Mouse (Mus musculus): ENCODE measurements around the gene Acp2.
"Not testable (repeated sequence)": the region's sequence is repeated elsewhere in the genome, so short reads cannot be mapped to it uniquely, and the experiment has no call there.

The Acp2 gene

DNA sequence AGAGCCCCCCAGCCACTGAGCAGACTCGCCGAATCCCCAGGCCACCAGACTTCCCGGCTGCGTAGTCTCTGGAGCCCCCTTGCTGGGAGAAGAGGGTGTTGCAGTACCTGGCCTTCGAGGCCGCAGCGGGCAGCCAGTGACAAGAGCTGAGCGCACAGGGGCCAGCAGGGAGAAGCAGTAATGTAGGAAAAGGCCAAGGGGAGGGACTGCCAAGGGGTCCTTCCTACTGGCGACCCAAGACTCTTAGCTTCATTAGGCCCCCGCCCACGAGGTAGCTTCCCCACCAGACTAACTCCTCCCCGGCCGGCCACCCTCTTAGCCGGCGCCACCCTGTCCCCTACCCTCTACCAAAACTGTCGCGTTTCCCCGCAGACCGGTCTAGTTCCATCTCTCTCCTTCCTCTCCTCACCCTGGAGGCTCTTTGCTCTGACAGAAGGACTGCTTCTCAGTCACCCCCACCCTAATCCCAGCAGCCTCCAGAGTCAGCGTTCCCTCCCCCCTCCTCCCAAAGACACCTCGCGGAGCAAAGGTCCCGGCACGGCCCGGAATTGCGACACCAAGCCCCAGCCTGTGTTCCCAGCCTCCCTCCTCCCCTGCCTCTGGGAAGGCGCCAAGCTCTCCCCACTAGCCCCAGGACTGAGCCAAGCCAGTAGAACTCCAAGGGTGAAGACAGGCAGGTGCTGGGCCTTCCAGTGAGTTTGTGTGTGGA is 7.9 kb upstream of the Acp2 start:
- DNase-seq (ENCODE audit: low spot score in 2 of 2) = peak; percentile 63 to 75

DNA sequence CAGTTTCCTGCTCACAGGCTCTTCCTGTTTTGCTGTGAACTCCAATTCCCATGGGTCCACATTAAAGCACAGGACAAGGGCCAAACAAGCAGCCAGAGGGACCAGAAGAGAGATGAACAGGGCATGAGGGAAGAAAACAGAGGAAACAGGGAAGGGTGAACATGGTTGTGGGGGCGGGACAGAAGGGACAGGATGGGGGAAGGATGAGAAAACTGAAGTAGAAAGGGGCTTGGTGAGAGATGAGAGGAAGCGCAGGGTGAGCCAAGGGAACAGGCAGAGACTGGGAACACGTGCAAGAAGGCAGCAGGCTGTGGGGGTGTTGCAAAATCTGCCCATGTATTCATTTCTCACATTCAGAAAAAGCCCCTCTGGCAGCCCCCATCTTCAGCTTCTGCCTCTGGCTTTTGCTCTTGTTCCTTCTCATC is 6.1 kb upstream of the Acp2 start:
- DNase-seq (ENCODE audit: low spot score in 2 of 2) = no peak

DNA sequence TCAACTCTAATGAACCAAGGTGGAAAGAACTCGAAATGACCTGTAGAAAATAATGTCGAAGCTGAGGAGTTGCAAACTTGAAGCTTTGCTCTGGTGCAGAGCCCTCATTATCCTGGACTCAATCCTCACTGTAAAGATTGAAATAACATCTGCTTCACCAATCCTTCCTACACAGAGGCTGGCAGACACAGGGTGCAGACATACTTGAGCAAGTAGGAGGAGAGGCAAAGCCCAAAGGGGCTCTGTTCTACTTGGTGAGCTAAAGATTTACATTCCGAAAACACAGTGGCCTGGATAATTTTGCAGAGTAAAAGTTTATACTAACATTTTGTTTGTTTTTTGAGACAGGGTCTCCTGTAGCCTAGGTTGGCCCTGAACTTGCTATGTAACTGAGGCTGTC is 3.8 kb upstream of the Acp2 start:
- no peak for DNase-seq (ENCODE audit: low spot score in 2 of 2)

DNA sequence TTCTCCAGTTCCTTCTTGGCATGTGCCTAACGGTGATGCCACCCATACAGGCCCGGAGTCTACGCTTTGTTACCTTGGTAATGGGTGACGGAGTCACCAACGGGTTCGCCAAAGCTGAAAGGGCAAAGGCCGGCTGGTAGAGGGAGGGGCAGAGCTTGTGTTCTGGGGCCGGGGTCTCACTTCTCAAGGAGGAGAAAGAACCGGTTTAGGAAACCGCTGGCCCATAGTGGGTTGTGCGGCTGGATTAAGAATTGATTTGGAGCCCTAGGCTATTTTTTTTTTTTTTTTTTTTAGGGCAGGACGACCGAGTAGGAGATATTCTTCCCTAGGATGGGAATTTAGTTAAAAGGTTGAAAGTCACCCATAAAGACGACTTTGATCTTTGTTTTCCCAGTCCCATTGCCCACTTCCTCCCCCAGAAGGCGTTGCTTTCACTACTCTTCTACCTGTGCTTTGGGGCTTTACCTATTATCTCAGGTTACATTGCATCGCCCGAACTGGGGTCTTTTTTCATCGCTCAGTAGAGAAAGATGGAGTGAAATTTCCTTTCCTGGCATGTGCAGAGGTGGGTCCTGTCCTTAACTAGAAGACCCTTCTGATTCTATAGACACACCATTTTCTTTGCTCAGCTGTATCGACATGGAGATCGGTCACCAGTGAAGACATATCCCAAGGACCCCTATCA is 429 bp downstream of the Acp2 start:
- no peak for DNase-seq (ENCODE audit: low spot score in 2 of 2)

DNA sequence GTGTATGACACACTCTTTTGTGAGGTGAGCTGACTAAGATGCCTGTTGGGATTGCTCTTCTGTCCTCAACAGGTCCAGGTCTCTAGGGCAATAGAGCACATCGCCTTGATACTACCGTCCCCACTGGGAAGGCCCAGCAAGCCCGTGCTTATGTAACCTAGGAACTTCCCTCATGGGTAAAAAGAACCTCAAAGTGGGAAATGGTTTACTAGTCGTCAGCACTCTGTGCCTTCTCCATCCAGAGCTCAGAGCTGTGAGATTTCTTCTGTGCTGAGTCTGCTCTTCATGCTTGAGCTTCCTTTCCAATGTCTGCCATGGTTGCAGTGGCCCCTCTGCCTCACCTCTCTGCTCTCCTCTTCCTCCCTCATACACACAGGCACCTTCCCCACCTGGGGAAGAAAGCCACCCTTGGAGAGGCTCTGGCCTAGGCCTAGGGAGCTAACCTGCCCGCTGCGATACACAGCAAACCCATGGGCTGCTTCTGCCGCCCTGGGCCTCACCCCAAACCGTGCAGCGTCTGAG is 3.6 kb downstream of the Acp2 start:
- DNase-seq (ENCODE audit: low spot score in 2 of 2) = no peak

DNA sequence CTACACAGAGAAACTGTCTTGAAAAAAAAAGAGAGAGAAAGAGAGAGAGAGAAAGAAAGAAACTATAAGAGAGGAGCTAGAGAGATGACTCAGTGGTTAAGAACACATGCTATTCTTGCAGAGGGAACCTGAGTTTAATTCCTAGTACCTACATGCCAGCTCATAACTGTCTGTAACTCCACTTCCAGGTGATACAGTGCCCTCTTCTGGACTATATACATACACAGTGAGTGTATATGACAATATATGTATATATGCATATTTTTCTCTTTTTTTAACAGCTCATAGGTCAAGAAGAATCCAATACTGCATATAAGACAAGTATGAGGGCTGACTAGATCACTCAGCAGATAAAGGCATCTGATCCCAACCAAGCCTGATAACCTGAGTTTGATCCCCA is 10.6 kb downstream of the Acp2 start:
- no peak for DNase-seq (ENCODE audit: low spot score in 2 of 2)

DNA sequence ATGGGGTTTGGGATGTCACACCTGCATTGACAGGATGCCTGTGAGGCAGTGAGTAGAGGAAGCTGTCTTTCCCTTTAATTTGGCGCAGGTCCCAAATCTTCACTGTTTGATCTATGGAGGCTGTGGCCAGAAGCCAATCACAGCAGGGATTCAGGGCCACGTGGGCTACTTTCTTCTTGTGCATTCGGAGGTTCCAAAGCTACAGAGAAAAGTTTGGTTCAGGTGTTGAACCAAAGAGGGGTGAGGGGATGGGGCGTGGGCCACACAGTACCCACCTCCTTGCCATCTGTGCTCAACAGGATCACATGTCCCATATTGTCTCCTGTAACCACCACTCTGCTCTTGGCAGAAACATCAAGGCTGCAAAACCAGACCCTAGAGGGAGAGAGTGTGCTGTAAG is 14.3 kb downstream of the Acp2 start:
- DNase-seq (ENCODE audit: low spot score in 2 of 2) = no peak

DNA sequence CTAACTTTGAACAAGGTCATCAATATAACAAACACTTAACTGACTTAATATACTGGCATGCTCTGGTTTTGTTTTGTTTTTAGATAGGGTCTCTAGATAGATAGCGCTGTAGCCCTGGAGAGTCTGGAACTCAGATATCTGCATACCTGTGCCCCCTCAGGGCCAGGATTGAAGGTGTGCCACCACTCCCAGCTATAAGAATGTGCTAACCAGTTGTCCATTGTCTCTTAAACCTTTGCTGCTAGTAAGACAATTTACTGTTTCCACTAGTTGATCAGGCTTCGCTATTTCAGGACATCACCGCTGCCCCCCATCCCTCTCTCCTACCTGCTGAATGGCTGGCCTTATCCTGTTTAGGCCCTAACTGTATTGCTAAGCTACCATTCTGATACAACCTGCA is 17.8 kb downstream of the Acp2 start:
- no peak for DNase-seq (ENCODE audit: low spot score in 2 of 2)

DNA sequence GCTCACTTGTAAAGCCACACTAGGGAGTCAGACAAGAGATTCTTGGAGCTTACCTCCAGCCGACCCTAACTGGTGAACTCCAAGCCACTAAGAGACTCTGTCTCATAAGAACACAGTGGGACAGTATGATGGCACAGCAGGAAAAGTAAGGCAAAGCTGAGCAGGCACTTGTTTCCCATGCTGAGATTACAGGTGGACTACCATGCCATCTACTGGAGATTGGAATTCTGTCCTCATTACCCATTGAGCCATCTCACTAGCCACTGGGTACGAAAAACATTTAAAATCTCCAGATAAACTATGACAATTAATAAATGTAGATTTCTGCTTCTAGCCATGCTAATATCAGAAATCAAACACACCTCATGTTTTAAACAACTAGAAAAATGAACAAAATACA is 20.9 kb downstream of the Acp2 start:
- DNase-seq (ENCODE audit: low spot score in 2 of 2) = no peak

DNA sequence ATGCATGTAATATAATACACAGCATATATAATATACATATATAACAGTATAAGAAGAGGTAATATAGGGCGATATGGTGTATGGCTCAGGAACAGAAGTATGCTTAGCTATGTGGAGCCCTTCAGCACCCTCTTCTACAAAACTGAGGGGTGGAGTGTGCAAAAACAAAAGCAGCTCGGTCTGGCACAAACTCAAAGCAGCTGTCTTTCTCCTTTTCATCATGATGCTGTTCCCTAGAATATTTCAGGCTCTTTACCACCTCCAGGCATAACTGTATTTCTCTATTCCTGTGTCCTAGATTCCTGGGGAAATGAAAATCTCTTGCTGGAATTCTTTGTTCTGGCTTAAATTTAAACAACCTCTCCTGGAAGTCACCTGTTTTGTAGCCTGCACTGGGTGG is 27.1 kb downstream of the Acp2 start:
- DNase-seq (ENCODE audit: low spot score in 2 of 2) = no peak

DNA sequence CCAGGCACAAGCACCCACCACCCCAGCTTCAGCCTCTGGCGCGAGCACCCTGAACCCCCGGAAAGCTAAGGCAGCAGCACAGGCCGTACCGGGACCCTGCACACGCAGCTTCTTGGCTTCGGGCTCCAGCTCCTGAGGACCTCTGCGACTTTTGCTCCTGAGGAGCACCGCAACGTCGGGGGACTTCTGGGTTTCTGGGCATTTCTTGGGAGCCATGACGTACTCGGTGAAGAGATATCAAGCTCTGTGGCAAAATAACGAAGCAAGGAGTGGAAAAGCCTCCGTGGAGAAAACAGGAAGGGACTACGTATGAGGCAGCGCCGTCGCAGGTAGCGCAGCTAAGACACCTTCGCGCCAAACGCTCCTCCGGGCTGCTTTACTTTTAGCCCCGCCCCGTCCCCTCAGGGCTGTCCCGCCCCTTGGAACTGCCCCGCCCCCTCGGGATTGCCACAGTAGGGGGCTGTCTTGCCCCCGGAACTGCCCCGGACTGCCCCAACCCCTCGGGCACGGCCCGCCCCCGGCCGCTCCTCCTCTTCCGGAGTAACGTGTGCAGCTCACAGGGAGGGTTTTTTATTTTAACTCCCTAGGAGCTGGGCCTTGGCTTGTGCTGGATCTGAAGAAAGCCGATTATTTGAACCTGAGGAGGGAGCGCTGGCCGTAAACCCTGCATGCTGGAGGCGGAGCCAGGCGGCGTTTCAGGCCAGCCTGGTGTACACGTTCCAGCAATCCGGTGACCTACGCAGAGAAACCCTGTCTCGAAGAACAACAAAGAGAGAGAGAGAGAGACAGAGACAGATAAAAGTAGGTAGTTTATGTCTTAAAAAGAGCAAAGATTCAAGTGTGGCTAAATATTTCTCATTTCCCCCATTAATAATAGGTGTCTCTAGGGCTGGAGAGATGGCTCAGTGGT is 34.2 kb downstream of the Acp2 start, which contains the start of gene Ddb2:
Gene Ddb2, minus strand, starts transcription at position 382 of the 910 bp plus-strand sequence.
- DNase-seq (ENCODE audit: low spot score in 2 of 2) = peak; percentile 93 to 95

DNA sequence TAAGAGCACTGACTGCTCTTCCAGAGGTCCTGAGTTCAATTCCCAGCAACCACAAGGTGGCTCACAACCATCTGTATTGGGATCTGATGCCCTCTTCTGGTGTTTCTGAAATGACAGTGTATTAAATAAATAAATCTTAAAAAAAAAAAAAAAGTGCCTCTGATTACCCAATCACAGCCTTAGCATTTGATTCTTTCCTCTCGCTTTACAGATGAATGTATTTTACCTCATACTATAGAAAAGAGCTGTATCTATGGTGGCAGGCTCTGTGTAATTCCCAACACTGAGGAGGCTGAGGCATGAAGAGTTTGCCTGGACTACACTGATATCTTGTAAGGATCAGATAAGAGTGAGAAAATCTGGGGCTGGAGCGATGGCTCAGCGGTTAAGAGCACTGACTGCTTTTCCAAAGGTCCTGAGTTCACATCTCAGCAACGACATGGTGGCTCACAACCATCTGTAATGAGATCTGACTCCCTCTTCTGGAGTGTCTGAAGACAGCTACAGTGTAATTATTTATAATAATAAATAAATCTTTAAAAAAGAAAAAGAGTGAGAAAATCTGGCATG is 34.9 kb downstream of the Acp2 start:
- DNase-seq (ENCODE audit: low spot score in 2 of 2) = not testable (repeated sequence)

DNA sequence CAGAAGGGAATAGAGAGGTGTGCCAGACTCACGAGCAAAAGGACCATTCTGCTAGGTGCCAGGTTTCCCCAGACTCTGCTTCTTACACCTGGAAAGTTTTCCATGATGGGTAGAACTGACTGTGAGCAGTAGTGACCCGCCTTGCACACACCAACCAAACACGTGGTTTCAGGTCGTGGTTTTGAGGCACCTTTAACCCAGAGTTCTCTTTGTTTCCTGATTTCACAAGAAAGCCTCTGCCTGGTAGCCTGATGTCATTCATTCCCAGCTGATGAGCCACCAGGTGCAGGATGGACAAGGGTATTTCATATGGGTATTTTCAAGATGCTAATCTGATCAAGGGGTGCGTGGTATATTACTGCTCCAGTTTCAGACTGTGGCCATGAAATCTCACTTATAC is 39.9 kb downstream of the Acp2 start:
- DNase-seq (ENCODE audit: low spot score in 2 of 2) = no peak

DNA sequence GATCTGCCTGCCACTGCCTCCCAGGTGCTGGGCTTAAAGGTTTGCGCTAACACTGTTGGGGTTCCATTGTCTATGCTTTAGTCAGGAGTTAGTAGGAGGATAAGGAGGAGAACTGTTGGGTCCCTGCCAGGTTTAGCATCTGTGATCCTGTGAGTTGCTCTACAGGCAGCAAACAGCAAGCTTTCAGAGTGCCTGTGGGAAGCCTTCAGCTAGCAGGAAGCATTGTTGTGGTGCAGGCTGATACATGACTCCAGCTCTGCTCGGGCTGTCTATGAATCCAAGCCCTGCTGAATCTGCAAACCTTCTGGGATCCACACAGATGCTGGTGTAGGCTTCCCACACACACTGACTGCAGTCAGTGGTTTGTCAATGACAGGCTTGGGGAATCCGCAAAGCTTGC is 40.7 kb downstream of the Acp2 start:
- DNase-seq (ENCODE audit: low spot score in 2 of 2) = no peak

DNA sequence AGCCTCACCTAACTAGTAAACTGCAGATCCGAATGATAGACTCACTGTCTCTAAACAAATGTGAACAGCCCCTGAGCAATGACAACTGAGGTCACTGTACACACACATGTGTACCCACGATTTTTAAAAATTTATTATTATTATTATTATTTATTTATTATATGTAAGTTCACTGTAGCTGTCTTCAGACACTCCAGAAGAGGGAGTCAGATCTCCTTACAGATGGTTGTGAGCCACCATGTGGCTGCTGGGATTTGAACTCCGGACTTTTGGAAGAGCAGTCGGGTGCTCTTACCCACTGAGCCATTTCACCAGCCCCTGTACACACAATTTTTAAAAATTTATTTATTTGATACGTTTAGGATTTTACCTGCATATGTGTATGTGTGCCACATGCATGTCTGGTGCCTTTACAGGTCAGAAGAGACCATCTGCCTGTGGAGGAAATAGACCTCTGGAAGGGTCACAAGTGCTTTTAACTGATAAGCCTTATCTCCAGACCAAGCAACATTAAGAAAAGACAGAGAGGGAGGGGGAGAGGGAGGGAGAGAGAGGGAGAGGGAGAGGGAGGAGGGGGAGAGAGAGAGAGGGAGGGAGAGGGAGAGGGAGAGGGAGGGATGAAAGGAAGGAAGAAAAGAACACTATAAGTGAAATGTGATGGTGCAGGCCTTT is 42.0 kb downstream of the Acp2 start:
- DNase-seq (ENCODE audit: low spot score in 2 of 2) = no peak

DNA sequence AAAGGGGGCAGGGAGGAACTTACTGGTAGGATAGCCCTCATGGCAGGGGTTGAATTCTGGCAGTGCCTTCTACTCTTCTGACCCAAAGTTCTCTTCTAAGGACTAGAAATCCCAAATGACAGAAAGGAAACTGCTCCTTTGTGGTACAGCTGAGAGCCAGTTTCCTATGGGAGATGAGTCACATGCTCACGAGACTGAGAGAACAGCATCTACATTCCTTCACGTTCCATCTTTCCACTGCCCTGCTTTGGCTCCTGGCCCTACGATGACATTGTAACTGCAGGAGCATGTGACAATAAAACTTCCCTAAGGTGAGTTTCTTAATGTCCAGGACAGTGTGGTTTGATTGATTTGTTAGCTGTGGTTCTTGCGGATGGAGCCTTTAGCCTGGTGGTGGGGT is 45.7 kb downstream of the Acp2 start:
- no peak for DNase-seq (ENCODE audit: low spot score in 2 of 2)

DNA sequence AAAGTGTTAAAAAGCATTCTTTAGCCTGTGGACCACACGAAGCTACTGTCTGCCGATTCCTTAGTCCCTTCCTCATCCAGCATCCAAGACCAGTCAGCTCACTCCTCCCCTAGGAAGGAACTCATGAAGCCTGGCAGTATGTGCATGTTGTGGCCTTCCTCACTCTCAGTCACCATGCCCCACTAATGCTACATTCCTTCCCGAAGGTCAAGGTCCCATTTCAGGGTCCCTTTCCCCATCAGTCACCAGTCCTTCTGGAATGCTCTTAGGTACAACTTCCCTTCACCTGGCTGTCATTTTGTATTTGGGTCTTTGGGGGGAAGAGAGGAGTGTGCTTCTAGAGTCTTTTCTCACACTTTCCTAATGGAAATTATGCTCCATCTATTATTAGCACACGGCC is 49.3 kb downstream of the Acp2 start:
- no peak for DNase-seq (ENCODE audit: low spot score in 2 of 2)

DNA sequence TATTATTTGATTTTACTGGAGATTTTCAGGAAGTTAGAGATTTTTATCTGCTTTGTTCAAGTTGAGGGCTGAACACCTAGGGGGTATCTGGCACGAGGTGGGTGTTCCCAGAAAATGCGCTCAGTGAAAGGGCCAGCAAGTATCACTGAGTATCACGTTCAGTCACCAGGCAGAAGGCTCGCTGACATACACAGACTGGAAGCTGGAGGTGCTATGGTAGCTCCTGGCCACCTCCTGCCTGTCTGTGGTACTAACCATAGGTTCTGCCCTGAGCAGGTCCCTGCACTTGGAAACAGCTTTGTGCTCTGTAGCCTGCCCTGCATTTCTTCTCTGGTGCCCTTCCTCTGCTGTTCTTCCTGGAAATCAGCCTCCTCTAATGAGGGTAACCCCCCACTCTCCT is 49.8 kb downstream of the Acp2 start:
- no peak for DNase-seq (ENCODE audit: low spot score in 2 of 2)

DNA sequence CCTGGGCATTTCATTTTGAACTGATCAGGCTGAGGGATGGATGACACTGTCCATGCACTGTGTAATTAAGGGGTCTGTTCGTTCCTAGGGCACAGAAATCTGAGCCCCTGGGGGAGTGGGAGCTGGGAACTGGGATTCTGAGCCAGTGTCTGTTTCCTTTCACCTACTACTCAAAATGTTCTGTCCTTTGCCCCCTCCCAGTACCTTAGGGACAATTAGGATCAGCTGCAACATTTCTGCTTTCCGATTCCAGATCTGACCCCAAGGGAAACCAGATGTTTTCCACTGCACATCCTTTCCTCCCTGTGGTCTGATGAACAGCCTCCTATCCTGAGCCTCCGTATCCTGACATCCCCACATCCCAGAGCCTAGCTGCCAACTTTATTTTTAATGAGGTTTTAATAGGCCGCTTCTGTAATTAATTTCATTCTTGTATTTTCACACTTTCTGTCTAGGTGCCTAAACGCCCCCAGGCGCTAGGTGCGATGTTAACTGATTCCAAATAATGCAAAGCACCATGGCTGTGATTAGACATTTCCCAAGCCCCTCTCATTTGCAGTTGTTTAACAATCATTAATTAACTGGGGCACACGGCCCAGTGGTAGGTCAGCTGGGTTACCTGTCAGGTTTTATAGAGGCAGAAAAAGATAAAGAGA is 52.2 kb downstream of the Acp2 start:
- DNase-seq (ENCODE audit: low spot score in 2 of 2) = no peak

DNA sequence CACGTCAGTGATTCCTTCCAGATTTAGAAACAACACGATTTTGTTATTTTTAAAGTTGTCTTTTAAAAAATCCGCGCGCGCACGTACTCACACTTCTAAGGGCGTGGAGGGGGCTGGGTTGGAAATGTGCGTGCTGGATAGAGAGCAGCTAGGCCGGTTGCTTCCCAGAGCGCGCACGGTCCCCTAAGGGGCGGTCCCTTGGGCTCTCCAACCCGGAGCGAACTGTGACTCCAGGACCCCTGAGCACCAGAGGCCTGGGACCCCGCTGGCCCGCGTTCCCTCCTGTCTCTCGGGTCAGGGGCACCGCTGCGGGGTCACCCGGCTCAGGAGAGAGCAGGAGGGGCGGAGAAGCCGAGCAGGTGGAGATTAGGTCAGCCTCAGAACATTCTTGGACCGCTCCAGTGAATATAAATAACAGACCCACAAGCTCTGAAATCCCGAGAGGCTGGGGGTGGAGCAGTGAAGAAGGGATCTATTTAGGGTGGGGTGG is 53.0 kb downstream of the Acp2 start, which contains the start of gene Pacsin3:
Gene Pacsin3, plus strand, starts transcription at position 294 of the 490 bp plus-strand sequence.
- DNase-seq (ENCODE audit: low spot score in 2 of 2) = no peak

Data from urinary bladder, postnatal 4 days (tissue).